Mouse (Mus musculus) C2C12 (cell line): ENCODE results near the gene Sppl3. TPM values are rescaled to one million over a fixed set of nuclear protein-coding genes. Genes with fewer than 3 reads are reported as not detected.

ENCODE experiments used
- H3K27me3 ChIP-seq: one replicate; pipeline ENCODE4 v1.6.1; 2011; ENCODE audit not compliant: control insufficient read depth, insufficient read depth, insufficient read length
- H3K36me3 ChIP-seq: one replicate; pipeline ENCODE4 v1.6.1; 2011; ENCODE audit not compliant: control insufficient read depth, insufficient read depth
- H3K4me3 ChIP-seq: one replicate; pipeline ENCODE4 v1.5.1; 2011; ENCODE audit warnings: mild to moderate bottlenecking, control low read depth; ENCODE audit not compliant: poor library complexity, insufficient read depth, severe bottlenecking
- H3K79me2 ChIP-seq: one replicate; pipeline ENCODE4 v1.6.1; 2011; ENCODE audit not compliant: control insufficient read depth, insufficient read depth
- H3K79me3 ChIP-seq: one replicate; pipeline ENCODE4 v1.6.1; 2011; ENCODE audit warnings: low read depth, control low read depth
- H3ac ChIP-seq: one replicate; pipeline ENCODE3; 2011; ENCODE audit warnings: low read depth; ENCODE audit not compliant: control insufficient read depth, insufficient read length
- CEBPB ChIP-seq: IDR thresholded peaks from one replicate; pipeline ENCODE4 v1.6.1; 2011; ENCODE audit warnings: low read depth, mild to moderate bottlenecking, control low read depth, moderate library complexity
- CTCF ChIP-seq: IDR thresholded peaks from one replicate; pipeline ENCODE4 v1.5.1; 2011; ENCODE audit not compliant: control insufficient read depth, insufficient read depth, insufficient read length
- FOSL1 ChIP-seq: IDR thresholded peaks from one replicate; pipeline ENCODE4 v1.8.0; 2011; ENCODE audit warnings: mild to moderate bottlenecking, low read length; ENCODE audit not compliant: poor library complexity, insufficient read depth, severe bottlenecking
- MAX ChIP-seq: IDR thresholded peaks from one replicate; pipeline ENCODE4 v1.6.1; 2011; ENCODE audit warnings: mild to moderate bottlenecking, control low read depth
- MYOD1 ChIP-seq: IDR thresholded peaks from one replicate; pipeline ENCODE4 v1.6.1; 2011; ENCODE audit warnings: low read depth; ENCODE audit not compliant: control insufficient read depth, insufficient read length
- MYOG ChIP-seq: IDR thresholded peaks from one replicate; pipeline ENCODE4 v1.6.1; 2011; ENCODE audit not compliant: control insufficient read depth, insufficient read length; ENCODE audit errors: extremely low read depth
- USF1 ChIP-seq: IDR thresholded peaks from one replicate; pipeline ENCODE4 v1.6.1; 2011; ENCODE audit warnings: low read depth, mild to moderate bottlenecking, control low read depth, moderate library complexity
- long read RNA-seq, 2 experiments: library from polyadenylated mRNA; unstranded; transcript quantifications; one replicate each; pipeline ENCODE4 v2.0.0; 2019 to 2020
- polyA plus RNA-seq: library from polyadenylated mRNA; unstranded; fragments of >200 nt; fragmentation: generic; extraction: Trizol; gene quantifications from one replicate; pipeline ENCODE4 v1.2.1, GENCODE M21; 2012; ENCODE audit warnings: missing spikeins

The Sppl3 gene
- 24.5 TPM for polyA plus RNA-seq
- long read RNA-seq, experiment 1, partial matches to known transcripts = 2 of 16 reads
- long read RNA-seq, experiment 1, other reads (novel, unspliced or antisense) = 13 of 16 reads
- long read RNA-seq, experiment 2, partial matches to known transcripts = 13 of 21 reads
- long read RNA-seq, experiment 2, other reads (novel, unspliced or antisense) = 4 of 21 reads

GRCm38 (mm10) chr5:115010577-115011216 lies at the start of gene Sppl3:
TSS of gene Sppl3 (plus strand) at chr5:115011137.
- Histone ChIP-seq H3ac (peak within 1 kb of the TSS; percentile 88), H3K79me3 (peaks cover 42% of the 10 kb centered on the region), H3K36me3 (no peaks in the 10 kb centered on the region), H3K79me2 (peaks cover 46% of the 10 kb centered on the region), H3K27me3 (no peaks in the 10 kb centered on the region), H3K4me3 (peak within 1 kb of the TSS; percentile 70)
- TF ChIP-seq FOSL1 = no peak
- TF ChIP-seq MYOD1 = no peak
- peak; percentile 37 for TF ChIP-seq CTCF
- TF ChIP-seq MYOG = no peak
- TF ChIP-seq USF1 = peak; percentile 97
- peak; percentile 72 for TF ChIP-seq MAX
- no peak for TF ChIP-seq CEBPB

GRCm38 (mm10) chr5:114961590-114962360 lies 49.2 kb upstream of the Sppl3 start:
- Histone ChIP-seq H3K27me3 (peaks cover 13% of the 10 kb centered on the region), H3K79me3 (no peaks in the 10 kb centered on the region), H3K36me3 (no peaks in the 10 kb centered on the region), H3K79me2 (no peaks in the 10 kb centered on the region), H3K4me3 (no peak overlapping the region), H3ac (no peak overlapping the region)
- TF ChIP-seq USF1 (no peak), FOSL1 (no peak), MYOG (no peak), MAX (no peak), CEBPB (no peak), MYOD1 (no peak), CTCF (no peak)

GRCm38 (mm10) chr5:114964315-114964966 lies 46.5 kb upstream of the Sppl3 start:
- TF ChIP-seq MYOG (no peak), CEBPB (no peak)
- no peak overlapping the region for H3K4me3 ChIP-seq
- H3ac ChIP-seq = no peak overlapping the region
- H3K79me3 ChIP-seq = no peaks in the 10 kb centered on the region
- no peaks in the 10 kb centered on the region for H3K36me3 ChIP-seq
- no peaks in the 10 kb centered on the region for H3K79me2 ChIP-seq
- peaks cover 34% of the 10 kb centered on the region for H3K27me3 ChIP-seq

- peaks cover 42% of the 10 kb centered on the region for H3K27me3 ChIP-seq
- TF ChIP-seq USF1 (no peak), CEBPB (no peak), MYOD1 (no peak), CTCF (no peak), FOSL1 (no peak), MYOG (no peak), MAX (no peak)
- no peaks in the 10 kb centered on the region for H3K79me3 ChIP-seq
These were observed 45.7 kb upstream of the Sppl3 start for GRCm38 (mm10) chr5:114964967-114965898.

GRCm38 (mm10) chr5:114967523-114968268 lies 43.2 kb upstream of the Sppl3 start:
- Histone ChIP-seq H3ac (no peak overlapping the region), H3K4me3 (no peak overlapping the region), H3K79me2 (no peaks in the 10 kb centered on the region), H3K36me3 (no peaks in the 10 kb centered on the region), H3K79me3 (no peaks in the 10 kb centered on the region), H3K27me3 (peaks cover 51% of the 10 kb centered on the region)
- TF ChIP-seq CTCF (no peak), FOSL1 (no peak), CEBPB (no peak), MAX (no peak), MYOD1 (no peak), USF1 (no peak), MYOG (no peak)

More at GRCm38 (mm10) chr5:114964967-114965898, 45.7 kb upstream of the Sppl3 start:
- Histone ChIP-seq H3ac (no peak overlapping the region), H3K79me2 (no peaks in the 10 kb centered on the region), H3K36me3 (no peaks in the 10 kb centered on the region), H3K4me3 (no peak overlapping the region)
